Mouse (Mus musculus) liver, postnatal 0 days (tissue): ENCODE data around the gene Cerkl.

Experiments
- CTCF ChIP-seq: sonication (generic); IDR thresholded peaks from 2 replicates; pipeline ENCODE4 v1.5.1; 2016; ENCODE audit warnings: antibody characterized with exemption, low read depth
- EP300 ChIP-seq: IDR thresholded peaks from 2 replicates; pipeline ENCODE4 v1.6.1; 2016; ENCODE audit warnings: antibody characterized with exemption, low read depth, mild to moderate bottlenecking

DNA sequence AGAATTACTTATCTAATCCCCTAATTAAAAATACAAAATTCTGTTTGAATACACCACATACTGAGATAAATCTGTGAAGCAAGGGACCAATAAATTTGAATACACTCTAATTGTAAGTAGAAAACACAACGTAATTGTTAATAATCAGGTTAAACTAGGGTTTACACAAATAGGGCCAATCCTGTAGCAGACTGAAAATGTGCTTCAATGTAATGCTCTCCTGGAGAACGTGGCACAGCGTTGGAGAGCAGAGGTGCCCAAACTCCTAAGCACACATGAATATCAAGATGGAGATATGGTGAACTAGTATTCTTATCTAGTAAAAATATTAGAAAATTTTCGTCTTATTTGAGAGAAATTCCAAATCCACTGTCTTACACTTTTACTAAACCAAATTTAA, 56.5 kb downstream of the Cerkl start:
- TF ChIP-seq EP300 (no peak), CTCF (no peak)
